Mouse (Mus musculus) brain, adult 2 months (tissue): Measurements from ENCODE around the gene Lrp6.

Experiments
- DNase-seq: peaks from one replicate; pipeline ENCODE4 v3.0.0; 2011; ENCODE audit warnings: low read depth, low spot score

Gene Lrp6

DNA sequence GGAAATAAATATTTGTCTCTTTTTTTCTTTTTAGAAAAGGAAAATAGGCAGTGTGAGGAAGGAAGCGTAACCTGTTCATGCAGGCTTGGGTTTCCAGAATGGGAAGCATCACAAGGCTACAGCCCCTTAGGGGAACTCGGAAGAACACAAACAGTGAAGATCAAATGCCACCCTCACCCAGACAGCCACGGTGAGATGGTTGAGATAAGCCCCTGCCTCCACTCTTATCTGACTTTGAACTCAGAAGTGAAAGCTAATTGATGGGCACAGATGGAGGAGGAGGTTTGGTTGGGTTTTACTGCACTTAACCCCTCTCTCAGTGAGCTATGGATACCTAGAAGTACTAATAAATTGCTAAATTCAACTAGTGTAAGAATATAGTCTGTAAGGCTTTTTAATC lies 33.7 kb downstream of the Lrp6 start:
- no peak for DNase-seq

DNA sequence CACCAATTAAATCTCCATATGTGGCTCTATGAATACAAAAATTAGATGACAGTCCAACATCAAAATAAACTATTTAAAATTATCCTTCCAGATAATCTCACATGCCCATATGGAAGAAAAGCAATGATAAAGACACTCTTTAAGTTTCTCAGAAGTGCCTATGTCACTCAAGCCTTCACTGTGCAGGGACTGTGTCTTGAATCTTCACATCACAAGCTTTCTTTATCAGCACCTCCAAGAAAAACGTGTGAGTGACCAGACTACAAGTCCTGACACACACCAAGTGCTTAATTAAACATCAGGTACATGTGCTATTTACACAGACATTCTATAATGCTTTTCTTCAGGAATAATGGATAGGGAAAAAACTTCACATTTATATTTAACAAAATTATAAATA lies 34.8 kb downstream of the Lrp6 start:
- no peak for DNase-seq

DNA sequence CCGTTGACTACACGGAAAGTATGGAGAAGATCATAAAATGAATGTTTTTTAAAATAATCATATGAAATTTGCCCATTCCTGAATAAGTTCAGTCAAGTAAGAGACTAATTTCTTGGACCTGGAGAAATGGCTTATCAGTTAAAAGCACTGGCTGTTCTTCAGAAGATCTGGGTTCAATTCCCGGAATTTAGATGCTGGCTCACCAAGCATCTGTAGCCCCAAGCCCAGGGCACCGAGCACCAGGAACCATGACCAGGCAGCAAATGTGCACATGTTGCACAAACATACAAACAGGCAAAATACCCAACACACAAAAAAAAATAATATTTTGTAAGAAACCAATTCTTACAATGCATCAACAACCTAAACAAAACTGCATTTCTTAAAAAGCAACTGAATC lies 37.4 kb downstream of the Lrp6 start:
- no peak for DNase-seq

DNA sequence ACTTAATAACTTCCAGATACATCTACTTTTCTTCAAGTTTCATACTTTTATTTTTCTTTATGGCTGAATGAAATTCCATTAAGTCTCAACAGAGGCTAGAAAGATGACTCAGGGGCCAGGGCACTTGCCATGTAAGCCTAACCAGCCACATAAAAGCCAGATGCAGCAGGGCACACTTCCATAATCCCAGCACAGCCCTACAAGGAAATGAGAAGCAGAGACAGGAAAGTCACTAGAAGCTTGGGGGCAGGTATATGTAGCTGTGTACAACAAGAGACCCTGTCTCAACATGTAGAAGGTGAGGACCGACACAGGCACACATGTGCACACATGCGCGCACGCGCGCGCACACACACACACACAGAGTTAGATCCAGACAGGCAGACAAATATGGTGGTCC lies 38.4 kb downstream of the Lrp6 start:
- no peak for DNase-seq

DNA sequence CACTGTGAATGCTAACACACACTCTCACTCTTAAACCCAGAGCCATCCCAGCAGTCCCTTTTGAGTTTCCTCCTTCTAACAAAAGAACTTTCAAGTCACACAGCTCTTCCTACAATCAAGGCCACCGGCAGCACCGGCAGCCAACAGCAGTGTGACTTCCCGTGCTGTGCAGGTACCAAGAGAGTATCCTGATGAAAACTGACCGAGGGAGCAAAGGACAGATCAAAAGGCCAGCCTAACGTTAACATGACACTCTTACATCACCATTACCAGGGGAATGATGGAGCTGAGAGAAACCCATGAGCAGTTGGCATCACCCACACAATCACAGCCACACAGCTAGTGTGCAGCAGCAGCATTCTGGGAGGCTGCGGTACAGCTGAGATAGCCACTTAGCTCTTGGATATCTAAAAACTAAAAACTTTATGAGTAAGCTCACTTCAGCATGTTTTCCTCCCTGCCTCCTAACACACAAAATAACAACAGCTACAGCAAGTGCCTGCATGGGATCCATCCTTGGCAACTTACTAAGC lies 39.1 kb downstream of the Lrp6 start:
- DNase-seq = peak; percentile 73

DNA sequence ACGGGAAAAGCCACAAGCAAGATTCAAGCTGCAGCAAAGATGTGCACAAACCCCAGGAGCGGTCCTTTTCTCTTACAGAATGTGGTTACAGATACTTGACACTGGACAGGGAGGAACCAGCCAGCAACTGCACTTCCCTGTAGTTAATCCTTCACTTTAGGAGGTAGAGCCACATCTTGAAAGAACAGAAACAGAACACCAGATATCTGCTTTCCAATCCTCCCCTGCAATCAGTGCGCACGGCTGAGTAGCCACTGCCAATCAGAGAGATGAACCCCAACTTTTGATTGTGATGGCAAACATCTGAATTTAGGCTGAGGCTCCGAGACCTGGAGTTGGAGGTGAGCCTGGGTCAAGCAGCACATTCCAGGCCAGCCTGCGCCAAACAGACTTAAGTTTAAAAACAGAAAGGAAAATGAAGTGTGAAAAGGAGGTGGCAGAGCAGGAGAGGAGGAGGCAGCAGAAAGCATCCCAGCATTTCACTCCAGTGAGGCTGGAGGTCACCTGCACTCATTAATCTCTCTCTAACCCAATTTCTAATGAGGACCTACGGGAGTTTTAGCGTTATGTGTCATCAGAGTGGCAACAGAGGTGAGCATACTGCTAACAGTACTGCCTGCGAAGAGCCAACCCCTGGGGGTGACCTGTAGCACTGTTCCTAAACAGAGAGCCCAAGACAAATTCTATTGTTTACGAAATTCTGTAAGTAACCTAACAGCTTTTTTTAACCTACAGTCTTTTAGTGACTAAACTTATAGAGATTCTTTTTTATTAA lies 39.8 kb downstream of the Lrp6 start:
- no peak for DNase-seq

DNA sequence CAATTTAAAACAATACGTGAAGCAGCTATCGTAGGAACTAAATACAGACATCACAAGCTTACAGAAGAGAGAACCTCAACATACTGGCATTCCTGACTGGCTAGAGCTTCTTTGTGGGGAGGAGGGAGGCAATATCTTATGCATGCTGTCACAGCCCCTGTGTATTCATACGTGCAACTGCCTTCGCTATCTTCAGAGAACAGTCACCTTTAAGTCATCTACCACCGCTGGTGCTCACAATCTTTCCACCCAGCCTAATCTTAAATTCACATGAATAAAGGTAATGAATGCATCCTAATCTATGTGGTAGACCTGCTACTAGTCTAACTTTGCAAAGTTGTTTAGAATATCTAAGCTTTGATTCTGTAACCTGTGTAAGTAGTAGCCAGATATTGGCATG lies 40.5 kb downstream of the Lrp6 start:
- no peak for DNase-seq

DNA sequence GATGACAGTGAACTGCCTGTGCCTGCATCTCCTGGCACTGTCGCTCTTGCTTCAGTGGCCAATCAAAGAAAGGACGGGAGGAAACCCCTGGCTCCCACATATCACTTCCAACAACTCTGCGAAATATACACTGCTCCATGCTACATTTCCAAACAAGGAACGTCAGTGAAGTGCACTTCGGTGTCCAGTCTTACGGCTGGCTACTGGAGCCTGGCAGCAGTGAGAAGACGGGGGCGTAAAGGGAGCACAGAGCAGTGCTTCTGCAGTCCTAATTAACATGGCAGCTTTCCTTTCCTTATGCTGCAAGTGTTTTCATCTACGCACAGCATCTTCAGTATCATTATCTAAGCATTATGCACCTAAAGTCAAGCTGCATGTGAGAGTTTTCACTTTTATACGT lies 45.4 kb downstream of the Lrp6 start:
- DNase-seq = peak; percentile 69

DNA sequence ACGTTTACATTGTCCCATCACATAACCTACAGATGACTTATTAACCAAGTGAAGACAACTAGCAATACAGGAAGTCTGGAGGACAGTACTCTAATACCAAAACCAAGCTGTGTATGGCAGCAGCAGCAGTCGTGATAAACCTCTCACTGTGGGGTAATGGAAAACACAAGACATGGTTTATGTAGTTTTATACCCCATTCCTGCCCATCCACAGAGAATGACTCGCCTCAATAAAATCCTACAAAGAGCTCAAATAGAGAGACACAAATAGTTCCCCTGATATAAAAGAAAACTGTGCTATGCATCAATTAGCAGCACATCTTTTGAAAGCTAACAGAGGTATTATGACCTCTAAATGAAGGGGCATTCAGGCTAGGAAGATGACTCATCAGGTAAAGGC lies 45.9 kb downstream of the Lrp6 start:
- DNase-seq = no peak

DNA sequence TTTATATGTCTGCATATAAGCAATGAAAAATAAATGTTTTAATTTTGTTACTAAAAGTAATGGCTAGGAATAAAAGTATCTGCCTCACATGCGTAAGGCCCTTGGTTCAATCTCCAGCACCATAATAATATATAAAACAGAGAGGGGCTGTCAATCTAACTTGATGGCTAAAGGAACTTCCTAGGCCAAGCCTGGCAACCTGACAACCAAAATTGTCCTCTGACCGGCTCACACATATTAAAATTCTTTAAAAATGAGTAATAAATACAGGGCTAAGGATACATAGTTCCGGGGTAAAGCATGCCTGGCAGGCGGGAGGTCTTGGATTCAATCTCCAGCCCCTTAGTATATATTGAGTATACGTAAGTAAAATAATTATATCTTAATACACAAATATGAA lies 48.3 kb downstream of the Lrp6 start:
- DNase-seq = no peak

DNA sequence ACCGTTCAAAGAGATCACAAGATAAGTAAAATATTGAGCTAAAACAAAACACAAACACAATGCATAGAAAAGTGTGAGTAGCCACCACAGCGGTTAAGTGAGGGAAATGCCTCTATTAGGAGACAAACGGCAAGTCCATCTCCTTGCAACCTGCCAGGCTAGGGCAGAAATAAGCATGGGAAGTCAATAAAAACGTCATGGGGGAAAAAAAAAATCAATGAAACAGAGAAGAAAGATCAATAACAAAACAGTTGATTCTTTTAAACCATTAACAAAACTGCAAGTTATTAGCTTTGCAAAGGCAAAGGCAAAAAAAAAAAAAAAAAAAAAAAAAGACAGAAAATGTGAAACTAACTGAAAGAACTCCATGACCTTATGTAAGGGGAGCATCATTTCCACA lies 49.6 kb downstream of the Lrp6 start:
- DNase-seq = no peak

DNA sequence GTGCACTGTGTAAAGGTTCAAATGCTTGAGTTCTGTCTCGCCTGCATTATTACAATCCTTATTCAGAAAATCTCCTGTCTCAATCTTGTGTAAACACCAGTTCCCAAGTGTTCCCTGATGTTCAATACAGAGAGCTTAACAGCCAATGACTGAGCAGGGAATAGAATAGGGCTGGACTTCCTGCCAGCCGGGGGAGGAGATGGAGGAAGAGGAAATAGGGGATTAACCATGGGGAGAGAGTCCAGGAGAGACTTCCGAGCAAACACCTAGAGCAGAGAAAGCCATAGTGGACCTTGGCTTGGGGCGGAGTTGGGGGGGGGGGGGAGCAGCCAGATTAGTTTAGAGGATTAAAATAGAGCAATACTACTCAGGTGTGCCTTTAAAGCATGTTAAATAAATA lies 51.3 kb downstream of the Lrp6 start:
- no peak for DNase-seq

DNA sequence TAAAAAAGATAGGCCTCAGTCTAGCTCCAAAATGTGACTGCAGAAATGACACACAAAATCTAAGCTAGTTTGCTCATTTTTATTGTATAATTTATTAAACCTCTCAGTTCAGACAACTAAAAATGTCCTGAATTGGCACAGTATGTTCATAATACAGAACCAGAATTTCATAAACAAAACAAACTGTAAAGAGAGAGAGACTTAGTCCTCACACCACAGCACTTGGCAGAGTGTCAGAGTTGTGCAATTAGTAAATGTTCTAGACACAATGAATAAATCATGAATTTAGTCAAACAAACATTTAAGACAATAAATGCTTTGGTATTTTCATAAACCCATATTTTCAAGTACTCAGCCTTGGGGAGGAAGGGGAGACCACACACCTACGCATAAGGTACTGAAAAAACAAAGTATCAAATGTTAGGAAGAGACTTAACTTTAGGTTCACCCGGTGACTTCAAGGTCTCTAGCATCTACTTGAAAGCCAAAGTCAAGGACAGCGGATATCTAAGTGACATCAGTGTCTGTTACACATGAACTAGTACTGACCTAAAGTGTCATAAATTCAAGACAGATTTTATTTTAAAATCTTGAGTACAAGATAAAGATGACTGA lies 52.8 kb downstream of the Lrp6 start:
- peak; percentile 37 for DNase-seq

DNA sequence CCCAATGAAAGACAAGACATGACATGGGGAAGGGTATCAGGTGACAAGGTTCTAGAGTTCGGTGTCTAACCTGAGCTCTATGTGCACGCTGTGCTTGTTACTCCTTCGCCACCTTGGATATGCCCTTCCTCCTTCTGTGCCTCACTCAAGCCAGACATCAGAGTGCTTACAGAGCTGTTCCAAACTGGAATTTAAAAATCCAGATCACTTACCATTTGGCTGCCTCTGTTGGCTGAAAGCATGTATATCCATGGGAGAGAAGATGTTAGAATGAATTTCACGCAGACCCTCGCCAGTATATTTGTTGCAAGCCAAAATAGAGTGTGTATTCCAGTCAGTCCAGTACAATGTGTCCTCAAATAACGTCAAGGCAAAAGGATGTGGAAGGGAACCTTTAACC lies 53.8 kb downstream of the Lrp6 start:
- no peak for DNase-seq

DNA sequence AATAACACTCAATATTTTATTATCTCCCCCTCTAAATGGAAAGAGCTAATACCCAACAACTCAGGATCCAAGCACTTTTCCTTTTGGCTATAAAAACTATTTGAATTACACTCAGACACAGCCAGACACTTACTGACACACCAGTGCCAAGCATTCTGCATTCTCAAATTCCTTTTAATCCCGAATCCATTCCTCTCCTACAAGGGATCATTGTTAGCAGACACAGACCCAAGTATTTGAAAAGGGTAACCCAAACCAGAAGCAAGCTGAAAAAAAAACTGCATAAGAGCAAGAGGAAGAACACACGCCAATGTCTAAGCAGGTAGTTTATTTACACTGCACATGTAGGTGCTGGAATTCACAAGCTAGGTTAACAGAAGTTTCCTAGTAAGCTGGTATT lies 54.3 kb downstream of the Lrp6 start:
- no peak for DNase-seq

DNA sequence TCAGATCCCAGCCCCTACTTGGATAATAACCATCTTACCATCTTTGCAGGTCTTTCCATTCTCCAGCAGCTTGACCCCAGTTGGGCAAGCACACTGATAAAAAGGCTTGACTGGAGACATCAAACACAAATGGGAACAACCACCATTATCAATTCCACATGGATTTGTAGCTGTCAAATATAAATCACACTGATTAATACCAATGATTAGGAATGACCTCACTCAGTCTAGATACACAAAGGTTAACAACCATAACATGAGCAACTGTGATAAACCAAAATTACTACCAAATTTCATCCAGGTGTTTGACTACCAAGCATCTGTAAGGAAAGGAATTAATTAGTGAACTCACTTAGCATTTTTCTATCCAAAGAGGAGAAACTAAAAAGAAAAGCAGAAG lies 55.6 kb downstream of the Lrp6 start:
- DNase-seq = no peak

DNA sequence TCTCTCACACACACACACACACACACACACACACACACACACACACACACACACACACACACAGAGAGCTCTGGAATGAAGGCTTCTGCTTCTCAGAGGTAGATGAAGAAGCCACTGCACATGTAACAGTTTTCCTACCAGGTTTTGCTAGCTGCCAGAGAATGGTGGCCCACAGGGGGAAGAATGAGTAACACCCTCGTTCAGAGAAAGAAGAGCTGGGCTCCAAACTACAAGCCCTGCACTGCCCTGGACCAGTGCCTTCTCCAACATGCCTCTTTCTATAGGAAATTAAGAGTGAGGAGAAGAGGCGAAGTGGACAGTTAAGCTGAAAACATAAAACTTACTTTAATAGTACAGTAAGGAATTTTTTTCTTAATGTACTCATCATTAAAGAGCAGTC lies 56.5 kb downstream of the Lrp6 start:
- DNase-seq = no peak

DNA sequence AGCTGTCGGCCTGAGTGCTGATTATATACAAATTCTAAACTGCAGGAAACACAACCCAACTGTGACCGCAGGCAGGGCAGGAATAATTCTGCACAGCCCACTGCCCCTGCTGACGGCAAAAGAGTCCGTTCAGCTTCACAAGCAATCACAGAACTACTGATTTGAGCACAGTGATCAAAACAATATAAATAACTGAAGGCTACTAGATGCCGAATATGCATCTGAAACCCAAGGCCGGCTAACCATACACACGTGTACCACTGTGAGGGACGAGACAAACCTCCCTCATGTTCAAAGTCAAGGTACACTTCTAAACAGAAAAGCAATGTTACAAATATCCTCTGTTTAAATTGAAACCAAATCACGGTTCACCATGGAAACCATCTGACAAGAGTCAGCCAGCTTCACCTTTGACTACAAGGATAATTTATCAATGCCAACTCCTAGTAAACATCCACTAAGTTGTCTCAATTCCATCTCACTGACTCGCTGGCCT lies 57.0 kb downstream of the Lrp6 start:
- no peak for DNase-seq

DNA sequence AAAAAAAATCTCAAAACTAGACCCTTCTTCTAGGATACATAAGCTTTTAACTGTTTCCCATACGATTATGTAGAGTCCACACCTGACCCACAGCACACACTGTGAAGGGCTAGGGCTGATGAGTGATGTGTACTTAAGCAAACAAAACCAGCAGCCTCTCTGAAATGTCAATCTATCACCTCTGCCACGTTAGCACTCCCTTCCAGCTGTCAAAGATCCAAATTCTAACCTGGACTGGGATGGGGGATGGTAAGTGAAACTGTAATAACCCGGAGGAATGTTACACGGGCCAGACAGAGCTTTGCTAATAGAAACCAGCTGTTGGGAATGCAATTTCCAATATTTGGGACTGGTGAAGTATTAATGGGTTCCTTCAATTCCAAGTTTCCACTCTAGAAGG lies 61.9 kb downstream of the Lrp6 start:
- DNase-seq = no peak

DNA sequence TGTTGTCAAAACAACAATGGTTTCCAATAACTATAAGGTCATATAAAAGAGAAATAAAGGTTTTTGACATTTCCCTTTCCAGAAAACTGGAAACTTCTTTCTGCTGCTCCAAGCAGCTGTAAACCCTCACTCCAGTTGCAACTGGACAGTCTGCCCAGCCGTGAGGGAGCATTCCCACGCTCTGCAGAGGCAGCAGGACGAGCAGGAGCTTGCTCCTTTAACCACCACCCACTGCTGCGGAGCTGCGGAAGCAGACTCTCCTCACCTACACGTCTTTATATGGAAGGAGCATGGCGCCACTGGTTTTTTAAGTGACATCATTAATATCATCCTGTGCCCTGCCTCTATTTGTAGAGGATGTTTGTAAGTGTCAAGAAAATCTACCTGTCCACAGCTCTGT lies 64.4 kb downstream of the Lrp6 start:
- DNase-seq = no peak

DNA sequence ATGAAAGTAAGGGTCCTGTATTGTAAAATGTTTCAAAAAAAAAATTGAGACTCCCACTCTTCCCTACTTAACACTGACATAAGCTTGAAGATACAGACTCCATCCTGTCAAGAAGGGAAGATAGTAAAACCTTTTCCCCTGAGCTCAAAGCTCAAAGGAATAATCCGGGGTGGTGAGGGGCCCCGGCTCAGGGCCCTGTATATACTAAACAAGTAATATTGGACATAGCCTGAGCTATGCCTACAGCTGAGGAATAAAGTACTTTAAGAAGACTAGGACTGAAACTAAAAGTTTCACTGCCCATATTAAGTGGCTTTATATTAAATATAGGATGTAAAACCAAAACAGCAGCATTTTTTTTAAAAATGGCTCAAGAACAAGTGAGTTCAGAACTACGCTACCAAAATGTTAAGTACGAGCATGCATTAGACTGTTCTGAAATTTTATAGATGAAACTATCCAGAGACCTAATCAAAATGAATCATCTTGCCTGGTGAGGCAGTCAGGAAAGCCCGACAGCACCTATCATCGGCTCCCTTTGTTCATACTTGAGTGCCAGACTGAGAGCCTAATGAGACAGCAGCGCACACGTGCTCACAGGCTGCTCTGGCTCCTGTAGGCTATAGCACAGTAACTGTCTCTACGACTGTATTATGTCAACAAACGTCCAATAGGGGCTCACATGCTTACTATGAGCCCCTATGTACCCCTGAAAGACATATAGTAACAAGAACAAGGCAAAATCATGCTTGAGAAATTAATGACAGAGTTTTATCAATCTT lies 66.2 kb downstream of the Lrp6 start:
- DNase-seq = peak; percentile 58

DNA sequence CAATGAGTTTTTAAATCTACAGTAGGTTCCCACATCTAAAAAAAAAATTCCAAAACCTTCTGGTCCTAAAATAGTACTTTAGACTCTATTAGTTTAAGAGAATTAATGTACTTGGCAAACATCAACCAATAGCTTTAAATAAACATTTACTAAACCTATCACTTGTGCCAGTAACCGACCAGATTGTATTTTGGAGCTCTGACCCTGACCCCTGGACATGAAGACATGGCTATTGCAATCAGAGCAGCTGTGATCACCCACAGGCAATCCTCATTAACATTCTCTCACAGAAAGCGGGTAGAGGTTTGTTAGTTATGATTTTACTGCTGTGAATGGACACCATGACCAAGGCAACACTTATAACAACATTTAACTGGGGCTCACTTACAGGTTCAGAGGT lies 67.7 kb downstream of the Lrp6 start:
- DNase-seq = no peak

DNA sequence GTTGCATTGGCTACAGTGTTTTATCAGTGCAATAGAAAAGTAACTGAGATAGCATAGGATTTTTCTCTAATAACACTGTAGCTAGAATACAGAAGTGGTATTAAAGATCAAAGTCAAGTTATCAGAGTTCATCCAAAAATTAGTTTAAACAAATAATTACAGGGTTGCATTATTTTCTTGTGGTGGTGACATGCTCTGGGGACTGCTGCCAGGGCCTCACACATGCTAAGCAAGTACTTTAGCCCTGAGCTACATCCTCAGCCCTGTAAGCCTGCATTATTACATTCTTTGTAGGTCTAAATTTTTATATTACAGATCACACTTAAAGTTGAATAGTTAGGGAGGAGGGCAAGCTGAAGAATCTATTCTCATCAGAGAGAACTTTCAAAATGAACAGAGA lies 68.2 kb downstream of the Lrp6 start:
- DNase-seq = no peak
